Mouse (Mus musculus): ENCODE measurements around the gene Snd1. TPM values are rescaled to one million over a fixed set of nuclear protein-coding genes. Genes with fewer than 3 reads are reported as not detected.

Gene Snd1
- polyA plus RNA-seq, 1 experiment from 2014 or later: 82.0 TPM

DNA sequence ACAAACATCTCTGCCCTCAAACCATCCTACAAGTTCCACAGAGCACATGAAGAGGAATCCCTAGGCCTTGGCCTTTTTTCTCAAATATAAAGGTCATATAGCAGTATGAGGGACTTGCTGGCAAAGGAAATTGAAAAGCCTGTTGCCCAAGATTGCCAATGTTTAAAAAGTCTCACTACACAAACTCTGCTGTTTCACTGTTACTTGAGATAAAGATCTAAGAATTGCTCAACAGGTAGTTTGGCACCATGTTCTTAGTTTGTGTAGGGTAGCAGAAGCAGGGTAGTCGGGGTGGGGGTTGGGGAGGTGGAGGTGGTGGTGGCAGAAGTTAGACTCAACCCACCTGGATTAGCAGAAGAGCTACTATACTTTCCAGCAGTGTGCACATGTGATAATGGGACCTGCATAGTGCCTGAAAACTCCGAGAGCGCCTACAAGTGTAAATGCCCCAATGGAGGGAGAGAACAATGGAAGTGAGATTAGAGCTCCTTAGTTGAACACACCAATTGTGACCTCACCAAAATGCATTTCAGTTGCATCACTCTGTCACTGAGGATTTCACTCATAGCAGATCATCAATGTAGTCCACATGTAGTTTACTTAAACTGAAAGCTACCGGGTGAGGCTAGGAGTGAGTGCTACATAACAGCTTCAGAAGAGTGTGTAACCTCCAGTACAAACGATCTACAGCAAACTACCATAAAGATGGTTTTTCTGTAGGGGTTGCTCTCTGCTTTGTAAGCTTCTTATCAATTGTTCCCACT is 259.1 kb downstream of the Snd1 start:
- H3K9me3 ChIP-seq: no peaks in the 10 kb centered on the region
- WGBS: 77% methylated on average over 5 of the region's 5 CpGs
- no peak overlapping the region for H3K4me3 ChIP-seq
- H3K27me3 ChIP-seq (replicated peaks): no peaks in the 10 kb centered on the region
- H3K27ac ChIP-seq: no peak overlapping the region
- peaks cover 7% of the 10 kb centered on the region; the same call in 1 of the 2 replicates for H3K4me1 ChIP-seq
- no peak overlapping the region for H3K9ac ChIP-seq
- H3K4me2 ChIP-seq: no peak overlapping the region
- no peaks in the 10 kb centered on the region for H3K36me3 ChIP-seq (replicated peaks)
- ATAC-seq (replicated peaks): no peak

DNA sequence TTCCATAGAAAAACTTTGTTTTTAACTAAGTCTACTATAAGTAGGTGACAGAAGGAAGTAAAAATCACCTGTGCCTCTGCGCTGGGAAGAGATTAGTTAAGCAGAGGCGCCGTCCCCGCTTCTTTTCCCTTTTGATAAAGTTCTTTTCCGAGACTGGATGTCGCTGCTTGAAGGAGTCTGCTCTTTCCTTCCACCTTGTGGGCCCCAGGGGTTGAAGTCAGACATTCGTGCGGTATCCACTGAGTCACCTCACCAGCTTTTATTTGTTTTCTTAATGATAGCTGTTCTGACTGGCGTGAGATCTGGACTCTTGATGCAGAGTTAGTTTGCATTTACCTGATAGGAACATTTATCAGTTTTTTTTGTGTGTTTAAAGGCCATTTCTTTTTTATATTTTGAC is 260.2 kb downstream of the Snd1 start:
- Histone ChIP-seq H3K9me3 (no peaks in the 10 kb centered on the region), H3K4me2 (no peak overlapping the region), H3K4me1 (no peaks in the 10 kb centered on the region), H3K27ac (no peak overlapping the region), H3K27me3 (replicated peaks) (no peaks in the 10 kb centered on the region), H3K4me3 (no peak overlapping the region), H3K9ac (no peak overlapping the region), H3K36me3 (replicated peaks) (no peaks in the 10 kb centered on the region)
- 75% methylated on average over 9 of the region's 9 CpGs for WGBS
- no peak for ATAC-seq (replicated peaks)

DNA sequence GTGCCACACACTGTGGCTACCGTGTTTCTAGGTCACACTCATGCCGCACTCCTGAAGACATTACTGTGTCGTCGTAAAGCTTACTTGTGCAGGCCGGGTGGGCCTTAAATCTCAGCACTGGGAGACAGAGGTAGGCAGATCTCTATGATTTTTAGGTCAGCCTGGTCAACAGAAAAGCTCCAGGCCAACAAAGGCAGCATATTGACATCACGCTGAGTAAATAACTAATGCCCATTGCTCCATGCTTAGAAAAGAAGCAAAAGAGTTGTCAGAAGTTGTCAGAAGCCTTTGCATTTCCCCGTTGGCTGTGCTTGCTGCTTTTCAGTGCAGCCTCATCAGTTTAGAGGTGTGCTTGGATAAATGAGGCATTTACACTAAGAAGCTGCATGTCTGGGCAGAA is 261.7 kb downstream of the Snd1 start:
- H3K9me3 ChIP-seq: no peaks in the 10 kb centered on the region
- no peak overlapping the region for H3K9ac ChIP-seq
- H3K36me3 ChIP-seq (replicated peaks): no peaks in the 10 kb centered on the region
- H3K27me3 ChIP-seq (replicated peaks): no peaks in the 10 kb centered on the region
- H3K4me1 ChIP-seq: no peaks in the 10 kb centered on the region
- ATAC-seq (replicated peaks): no peak
- H3K4me2 ChIP-seq: no peak overlapping the region
- WGBS: 62% methylated on average over 7 of the region's 7 CpGs
- H3K27ac ChIP-seq: no peak overlapping the region
- H3K4me3 ChIP-seq: no peak overlapping the region

DNA sequence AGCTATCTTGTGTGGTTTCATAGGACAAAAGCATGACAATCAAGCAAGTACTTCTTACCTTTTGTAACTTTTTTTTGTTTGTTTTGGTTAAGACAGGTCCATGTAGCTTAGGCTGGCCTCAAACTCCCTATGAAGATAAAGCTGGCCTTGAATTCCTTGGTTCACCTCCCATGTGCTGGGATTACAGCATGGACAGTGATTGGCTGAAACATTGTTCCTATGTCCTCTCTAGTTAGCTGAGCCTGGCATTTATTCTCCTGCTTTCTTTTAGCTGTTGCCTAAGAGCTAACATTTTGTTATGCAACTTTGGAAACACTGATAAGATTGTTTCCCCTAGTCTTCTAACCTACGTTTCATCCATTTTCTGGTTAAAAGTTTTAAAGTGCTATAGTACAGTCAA is 262.7 kb downstream of the Snd1 start:
- ATAC-seq (replicated peaks): no peak
- no peaks in the 10 kb centered on the region for H3K9me3 ChIP-seq
- H3K36me3 ChIP-seq (replicated peaks): no peaks in the 10 kb centered on the region
- WGBS: 92% methylated on average over 1 of the region's 1 CpGs
- H3K9ac ChIP-seq: no peak overlapping the region
- H3K4me2 ChIP-seq: no peak overlapping the region
- no peaks in the 10 kb centered on the region for H3K27me3 ChIP-seq (replicated peaks)
- H3K4me1 ChIP-seq: no peaks in the 10 kb centered on the region
- no peak overlapping the region for H3K27ac ChIP-seq
- H3K4me3 ChIP-seq: no peak overlapping the region

DNA sequence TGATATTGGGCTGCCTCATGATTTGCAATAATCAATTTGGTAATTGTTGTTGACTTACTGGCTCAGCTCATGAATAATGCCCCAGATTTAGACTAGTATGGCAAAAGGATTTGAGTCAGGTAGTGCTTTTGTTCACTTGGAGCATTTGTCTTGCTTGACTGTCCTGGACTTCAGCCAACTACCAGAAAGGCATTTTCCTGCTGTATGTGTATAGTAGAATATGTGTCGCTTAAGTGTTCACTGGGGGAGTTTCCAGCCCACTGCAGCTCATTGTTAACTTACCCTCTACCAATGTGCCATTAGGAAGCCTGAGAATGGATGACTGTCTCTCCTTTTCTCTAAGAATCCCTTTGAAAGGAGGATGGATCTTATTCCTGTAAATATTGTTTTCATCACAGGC is 268.6 kb downstream of the Snd1 start:
- WGBS: 24% methylated on average over 1 of the region's 1 CpGs

DNA sequence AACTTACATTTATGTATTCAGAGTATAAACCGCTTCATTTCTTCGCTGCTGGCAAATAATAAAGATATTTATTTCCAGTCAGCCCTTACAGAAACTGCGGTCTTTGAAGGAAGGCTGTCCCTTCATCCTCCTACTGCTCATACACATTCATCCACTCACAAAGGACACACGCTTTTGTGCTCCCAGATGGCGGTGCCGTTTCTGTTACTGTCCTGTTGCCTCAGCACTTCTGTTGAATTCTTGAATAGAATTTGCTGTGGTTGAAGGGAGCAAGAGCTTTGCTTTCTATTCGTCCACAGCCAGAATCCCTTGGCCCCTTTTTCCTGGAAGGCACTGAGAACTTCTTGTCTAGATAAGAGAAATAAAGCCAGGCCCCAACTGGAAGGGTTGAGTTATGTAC is 270.9 kb downstream of the Snd1 start:
- Histone ChIP-seq H3K36me3 (replicated peaks) (no peaks in the 10 kb centered on the region), H3K4me1 (peaks cover 16% of the 10 kb centered on the region), H3K27ac (no peak overlapping the region), H3K9me3 (no peaks in the 10 kb centered on the region), H3K4me2 (no peak overlapping the region), H3K27me3 (replicated peaks) (no peaks in the 10 kb centered on the region), H3K4me3 (no peak overlapping the region), H3K9ac (no peak overlapping the region)
- ATAC-seq (replicated peaks): no peak
- WGBS: 56% methylated on average over 7 of the region's 7 CpGs

More for the DNA sequence above, 268.6 kb downstream of the Snd1 start:
- H3K9ac ChIP-seq: no peak overlapping the region
- H3K4me3 ChIP-seq: no peak overlapping the region
- no peaks in the 10 kb centered on the region for H3K36me3 ChIP-seq (replicated peaks)
- H3K4me1 ChIP-seq: peaks cover 16% of the 10 kb centered on the region
- peak overlapping the region; percentile 34; the same call in 1 of the 2 replicates for H3K27ac ChIP-seq
- no peak for ATAC-seq (replicated peaks)
- no peaks in the 10 kb centered on the region for H3K9me3 ChIP-seq
- no peaks in the 10 kb centered on the region for H3K27me3 ChIP-seq (replicated peaks)
- no peak overlapping the region for H3K4me2 ChIP-seq

DNA sequence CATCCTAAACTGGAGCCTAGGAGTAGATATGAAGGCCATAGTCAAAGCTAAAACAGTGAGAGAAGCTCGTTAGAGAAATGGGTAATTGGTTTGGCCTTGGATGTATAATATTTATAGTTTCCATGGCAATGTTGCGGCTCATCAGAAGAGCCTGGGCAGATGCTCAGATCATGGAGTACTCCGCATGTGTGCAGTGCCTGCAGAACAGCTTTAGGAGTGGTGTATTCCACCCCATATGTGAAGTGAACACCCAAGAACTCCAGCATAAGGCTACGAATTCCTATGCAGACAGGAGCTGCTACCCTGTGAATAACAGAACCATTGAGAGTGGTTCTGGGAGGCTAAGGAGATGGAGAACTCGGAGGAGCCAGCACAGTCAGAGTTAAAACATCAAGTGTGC is 272.1 kb downstream of the Snd1 start:
- Histone ChIP-seq H3K36me3 (replicated peaks) (no peaks in the 10 kb centered on the region), H3K4me1 (peaks cover 16% of the 10 kb centered on the region), H3K4me3 (no peak overlapping the region), H3K27ac (no peak overlapping the region), H3K27me3 (replicated peaks) (no peaks in the 10 kb centered on the region), H3K9me3 (no peaks in the 10 kb centered on the region), H3K9ac (no peak overlapping the region), H3K4me2 (no peak overlapping the region)
- 92% methylated on average over 5 of the region's 5 CpGs for WGBS
- no peak for ATAC-seq (replicated peaks)

DNA sequence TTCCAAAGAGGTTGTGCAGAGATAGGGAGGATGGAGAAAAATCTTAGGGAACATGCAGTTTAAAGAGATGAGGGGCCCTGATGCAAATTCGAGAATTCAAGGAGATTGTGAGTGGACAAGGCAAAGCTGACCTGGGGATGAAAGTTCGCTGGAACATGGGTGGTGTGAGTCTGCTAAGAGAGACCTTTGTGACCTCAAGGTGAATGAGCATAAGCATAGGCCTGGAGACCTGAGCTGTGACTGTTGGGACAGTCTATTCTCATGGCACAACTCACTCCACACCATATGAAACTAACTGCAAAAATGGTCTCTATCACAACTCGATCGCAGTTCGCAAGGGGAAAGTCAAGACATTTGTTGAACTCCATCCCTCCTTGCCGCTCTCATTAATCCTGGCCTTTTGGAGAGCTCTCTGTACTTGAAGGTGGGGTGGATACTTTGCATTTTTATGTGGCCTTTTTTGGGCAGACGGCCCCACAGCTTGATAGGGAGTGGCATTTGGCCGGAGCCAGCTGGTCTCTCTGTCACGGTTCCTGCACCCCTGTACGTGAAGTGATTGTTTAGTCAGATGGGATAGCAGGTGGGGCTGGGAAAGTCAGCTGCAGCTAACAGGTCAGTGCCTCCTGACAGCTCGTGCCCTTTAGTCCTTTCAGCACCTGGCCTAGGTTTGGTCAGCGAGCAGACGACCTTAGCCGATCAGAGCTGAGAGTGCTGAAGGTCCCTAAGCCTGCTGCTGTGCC is 273.2 kb downstream of the Snd1 start:
- H3K27me3 ChIP-seq (replicated peaks): no peaks in the 10 kb centered on the region
- H3K4me3 ChIP-seq: no peak overlapping the region
- no peak for ATAC-seq (replicated peaks)
- no peak overlapping the region for H3K4me2 ChIP-seq
- 59% methylated on average over 14 of the region's 14 CpGs for WGBS
- no peaks in the 10 kb centered on the region for H3K36me3 ChIP-seq (replicated peaks)
- H3K9ac ChIP-seq: no peak overlapping the region
- H3K9me3 ChIP-seq: no peaks in the 10 kb centered on the region
- peaks cover 12% of the 10 kb centered on the region for H3K4me1 ChIP-seq
- 0 out of 2 replicates have a peak overlapping the region, but pooled peaks have one; percentile 19 for H3K27ac ChIP-seq

DNA sequence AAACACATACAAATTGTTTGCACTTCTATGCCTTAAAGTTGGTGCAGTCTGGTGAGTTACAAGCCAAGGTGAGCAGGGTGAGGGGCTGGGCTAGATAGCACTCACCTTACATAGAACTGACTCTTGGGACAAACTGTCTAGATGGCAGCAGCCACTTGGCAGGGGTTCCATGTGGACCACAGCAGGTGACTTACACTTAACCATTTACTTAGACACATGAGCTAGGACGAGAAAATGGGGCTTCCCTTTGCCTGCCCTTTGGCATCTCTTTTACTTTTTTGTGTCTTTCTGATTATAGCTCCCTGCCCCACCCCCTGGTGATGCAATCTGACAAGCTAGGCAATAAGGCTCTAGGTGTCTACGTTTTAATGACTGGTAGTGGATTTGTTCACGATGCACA is 274.3 kb downstream of the Snd1 start:
- Histone ChIP-seq H3K4me2 (no peak overlapping the region), H3K4me1 (peaks cover under 1% of the 10 kb centered on the region; the same call in 1 of the 2 replicates), H3K9ac (no peak overlapping the region), H3K27ac (no peak overlapping the region), H3K9me3 (no peaks in the 10 kb centered on the region), H3K36me3 (replicated peaks) (no peaks in the 10 kb centered on the region), H3K4me3 (no peak overlapping the region), H3K27me3 (replicated peaks) (no peaks in the 10 kb centered on the region)
- WGBS: 80% methylated on average over 3 of the region's 3 CpGs
- no peak for ATAC-seq (replicated peaks)

DNA sequence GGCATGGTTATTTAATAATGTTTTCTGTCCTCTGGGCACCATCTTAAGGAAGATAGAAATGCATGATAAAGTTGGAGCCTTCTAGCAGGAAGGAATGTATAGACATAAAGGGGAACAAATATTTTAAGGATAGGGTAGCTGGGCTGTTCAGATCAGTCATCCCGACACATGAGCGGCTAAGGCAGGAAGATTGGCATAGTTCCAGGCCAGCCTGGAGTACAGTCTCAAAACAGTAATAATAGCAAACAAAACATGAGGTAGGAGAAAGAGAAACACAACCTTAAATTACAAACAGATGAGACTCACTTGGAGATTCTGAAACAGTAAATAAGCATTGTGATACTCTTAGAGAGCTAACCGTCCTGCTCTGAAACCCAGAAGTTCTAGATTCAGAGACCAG is 276.2 kb downstream of the Snd1 start:
- H3K4me1 ChIP-seq: peaks cover 6% of the 10 kb centered on the region
- 78% methylated on average over 3 of the region's 3 CpGs for WGBS
- ATAC-seq (replicated peaks): no peak

DNA sequence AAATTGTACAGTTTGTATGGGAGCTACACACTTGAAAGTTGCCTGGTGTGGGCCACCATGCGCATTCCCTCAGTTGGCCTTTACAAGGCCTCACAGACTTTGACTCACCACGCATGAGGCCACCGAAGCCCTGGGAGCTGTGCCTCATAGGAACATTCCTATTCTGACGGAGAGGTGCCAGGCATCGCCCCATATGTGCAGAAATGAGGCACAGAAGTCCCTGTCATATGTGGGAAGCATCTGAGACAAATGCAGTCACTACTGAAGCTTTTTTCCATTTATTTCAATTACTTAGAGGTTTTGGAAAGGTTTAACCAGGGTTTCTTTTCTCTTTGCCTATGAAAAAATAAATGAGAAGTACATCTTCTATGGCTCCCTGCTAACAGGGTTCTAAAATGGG is 278.3 kb downstream of the Snd1 start:
- H3K36me3 ChIP-seq (replicated peaks): no peaks in the 10 kb centered on the region
- H3K9ac ChIP-seq: no peak overlapping the region
- WGBS: 93% methylated on average over 5 of the region's 5 CpGs
- H3K27me3 ChIP-seq (replicated peaks): no peaks in the 10 kb centered on the region
- no peak overlapping the region for H3K4me2 ChIP-seq
- H3K27ac ChIP-seq: no peak overlapping the region
- H3K4me1 ChIP-seq: peaks cover 11% of the 10 kb centered on the region
- H3K9me3 ChIP-seq: no peaks in the 10 kb centered on the region
- no peak overlapping the region for H3K4me3 ChIP-seq
- ATAC-seq (replicated peaks): no peak

More for the DNA sequence above, 276.2 kb downstream of the Snd1 start:
- H3K27me3 ChIP-seq (replicated peaks): no peaks in the 10 kb centered on the region
- no peak overlapping the region for H3K4me3 ChIP-seq
- H3K36me3 ChIP-seq (replicated peaks): no peaks in the 10 kb centered on the region
- no peak overlapping the region for H3K9ac ChIP-seq
- H3K4me2 ChIP-seq: no peak overlapping the region
- H3K27ac ChIP-seq: no peak overlapping the region
- no peaks in the 10 kb centered on the region for H3K9me3 ChIP-seq

DNA sequence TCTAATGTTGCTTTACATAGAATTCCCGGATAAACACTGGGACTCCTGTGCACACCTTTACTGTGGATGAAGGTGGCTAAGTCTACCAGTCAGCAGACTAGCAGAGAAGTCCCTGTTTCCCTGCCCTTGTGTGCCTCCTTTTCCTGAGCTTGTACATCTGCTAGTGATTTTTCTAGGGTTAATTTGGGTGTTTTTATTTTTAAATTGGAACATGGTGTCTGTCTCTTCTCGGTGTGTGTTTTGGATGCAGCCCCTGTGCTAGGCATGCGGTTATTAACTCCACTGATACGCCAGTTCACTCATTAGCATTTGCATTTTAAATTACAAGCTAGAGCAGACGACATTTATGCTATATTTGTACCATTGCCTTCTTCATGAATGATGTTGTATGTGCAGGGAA is 278.7 kb downstream of the Snd1 start:
- Histone ChIP-seq H3K9ac (no peak overlapping the region), H3K4me2 (no peak overlapping the region), H3K27me3 (replicated peaks) (no peaks in the 10 kb centered on the region), H3K4me1 (peaks cover 11% of the 10 kb centered on the region), H3K36me3 (replicated peaks) (no peaks in the 10 kb centered on the region), H3K27ac (no peak overlapping the region), H3K9me3 (no peaks in the 10 kb centered on the region), H3K4me3 (no peak overlapping the region)
- ATAC-seq (replicated peaks): no peak
- WGBS: 75% methylated on average over 5 of the region's 5 CpGs
